Mouse (Mus musculus) megakaryocyte, adult 5-6 weeks (primary cell): ENCODE measurements around the gene Ppm1g. TPM values are rescaled to one million over a fixed set of nuclear protein-coding genes. Genes with fewer than 3 reads are reported as not detected.

Experiments used
- ATAC-seq: 2 replicates; pipeline ENCODE4 v1.8.0; 2016; ENCODE audit warnings: mild to moderate bottlenecking, inconsistent platforms; ENCODE audit not compliant: poor library complexity, severe bottlenecking
- total RNA-seq, 2 experiments: library from RNA; stranded (forward) in 1 of 2; stranded (reverse) in 1 of 2; fragments of 153-499, 151-499 nt in 1 of 2; fragments of 221-1000, 200-1000 nt in 1 of 2; gene quantifications; 2 replicates each; pipeline versions ENCODE4 v1.2.3 to v1.2.4; 2015 to 2017

Gene Ppm1g
- total RNA-seq, 2 experiments from 2014 or later = 54.8 to 121 TPM

DNA sequence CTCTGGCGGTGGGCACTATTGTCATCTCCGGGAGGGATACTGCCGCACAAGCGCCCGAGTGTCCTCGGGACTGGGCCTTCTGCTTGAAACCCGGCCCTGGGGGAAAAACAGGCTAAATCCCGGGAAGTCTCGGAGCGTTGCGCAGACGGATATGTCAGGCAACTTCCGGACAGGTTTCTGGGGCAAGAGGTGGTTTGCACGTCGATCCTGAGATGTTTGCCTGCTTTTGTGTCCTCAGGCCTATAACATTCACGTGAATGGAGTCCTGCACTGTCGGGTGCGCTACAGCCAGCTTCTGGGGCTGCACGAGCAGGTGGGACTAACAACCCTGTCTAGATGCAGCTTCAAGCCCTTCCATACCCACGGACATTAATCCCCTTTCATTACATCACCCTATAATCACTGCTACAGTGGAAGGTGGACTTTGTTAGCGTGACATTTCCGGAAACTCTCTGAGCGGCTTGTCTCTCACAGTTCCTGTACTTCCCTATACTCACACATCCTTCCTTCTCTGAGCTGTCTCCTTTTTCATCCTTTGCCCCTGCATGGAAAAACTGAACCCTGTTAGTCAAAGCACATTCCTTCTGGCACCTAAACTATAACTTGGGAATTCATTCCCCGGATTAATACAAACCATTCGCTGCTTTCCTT, 26.7 kb downstream of the Ppm1g start:
- no peak for ATAC-seq

DNA sequence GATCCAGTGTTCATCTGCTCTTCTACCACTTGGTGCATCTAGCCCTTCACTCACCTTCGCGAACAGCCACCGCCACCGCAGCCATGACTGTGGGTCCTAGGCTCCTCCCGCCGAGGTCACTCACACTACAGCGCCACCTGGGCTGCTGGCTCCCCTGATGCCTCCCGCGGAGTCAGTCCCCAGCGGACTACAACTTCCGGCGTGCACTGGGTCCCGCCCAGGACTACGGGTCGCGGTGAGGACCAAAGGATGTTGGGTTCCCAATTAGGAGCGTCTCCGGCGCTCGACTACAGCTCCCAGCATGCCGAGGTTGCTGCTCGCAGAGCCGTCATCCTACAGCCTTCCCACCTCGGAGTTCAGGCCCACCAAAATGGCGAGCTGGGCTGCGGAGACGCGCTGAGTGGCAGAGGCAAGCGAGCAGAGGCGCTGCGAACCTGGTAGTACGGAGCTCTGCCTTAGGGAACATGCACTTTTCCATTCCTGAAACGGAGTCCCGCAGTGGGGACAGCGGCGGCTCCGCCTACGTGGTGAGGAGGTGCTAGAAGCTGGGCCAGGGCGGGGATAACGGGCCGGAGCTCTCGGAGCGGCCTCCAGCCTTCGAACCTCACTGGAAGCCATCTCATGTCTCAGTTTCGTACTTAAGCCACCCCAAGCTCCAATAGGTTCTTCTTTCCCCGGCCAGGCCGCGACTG, 27.4 kb downstream of the Ppm1g start, which contains the start of the genes Snx17 and Eif2b4:
Snx17 (plus strand) TSS at position 289 of the 692 bp plus-strand sequence.
Eif2b4 (minus strand) TSS at position 492 of the 692 bp plus-strand sequence.
- ATAC-seq = peak; percentile 93

DNA sequence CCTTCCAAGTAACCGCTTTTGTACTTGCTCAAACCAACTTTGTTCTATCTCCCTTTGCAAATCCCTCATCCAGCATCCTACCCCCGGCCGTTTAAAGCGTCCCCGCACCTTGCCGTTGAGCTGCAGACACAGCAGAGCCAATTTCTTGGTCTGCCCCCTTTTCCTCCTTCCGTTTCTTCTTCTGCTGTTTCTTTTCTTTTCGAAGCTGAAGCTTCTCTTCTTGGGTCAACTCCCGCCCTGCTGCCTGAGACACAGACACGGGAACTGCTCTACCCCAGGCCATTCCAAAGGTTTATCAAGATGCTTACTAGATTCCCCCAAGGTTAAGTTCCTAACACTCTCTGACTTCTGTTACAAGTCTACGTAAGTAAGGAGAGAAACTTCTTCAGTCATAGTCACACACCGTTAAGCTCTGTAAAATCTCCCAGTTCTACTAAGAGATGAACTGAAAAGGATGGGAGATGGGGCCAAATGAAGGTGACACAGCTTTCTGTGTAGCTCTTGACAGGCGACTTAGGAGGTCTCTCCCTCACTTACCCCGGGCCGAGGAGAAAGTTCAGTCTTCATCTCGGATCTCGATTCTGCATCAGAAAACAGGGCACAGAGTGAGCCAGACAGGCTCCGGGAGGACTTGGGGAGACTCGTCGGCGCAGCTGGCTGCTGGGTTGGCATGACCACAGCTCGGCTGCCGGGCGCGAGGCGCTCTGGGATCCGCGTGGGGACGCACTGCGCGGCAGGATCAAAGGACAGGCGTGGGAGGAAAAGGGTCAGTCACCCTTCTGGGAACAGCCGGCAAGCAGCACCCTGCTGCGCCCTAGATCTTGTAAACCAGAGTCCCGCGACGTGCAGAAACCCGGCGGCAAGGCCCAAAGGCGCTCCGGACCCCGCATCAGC, 28.2 kb downstream of the Ppm1g start:
- ATAC-seq = peak; percentile 45

DNA sequence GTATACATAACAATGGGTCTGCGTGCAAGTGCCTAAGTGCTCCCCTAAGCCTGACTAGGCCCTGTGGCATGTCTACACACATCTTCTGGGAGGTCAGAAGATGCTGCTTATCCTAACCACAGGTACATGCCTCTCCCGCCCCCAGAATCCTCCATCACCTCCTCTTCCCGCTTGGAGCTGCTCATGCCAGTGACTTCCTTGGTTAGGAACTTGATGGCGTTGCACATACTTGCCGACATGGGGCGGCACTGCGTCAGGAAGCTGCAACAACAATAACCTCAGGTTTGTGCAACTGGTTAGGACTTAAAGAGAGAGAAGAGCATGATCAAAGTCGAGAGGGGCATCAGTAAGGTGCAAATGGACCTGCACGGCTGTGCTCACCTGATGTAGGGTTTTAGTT, 30.3 kb downstream of the Ppm1g start:
- ATAC-seq = no peak

DNA sequence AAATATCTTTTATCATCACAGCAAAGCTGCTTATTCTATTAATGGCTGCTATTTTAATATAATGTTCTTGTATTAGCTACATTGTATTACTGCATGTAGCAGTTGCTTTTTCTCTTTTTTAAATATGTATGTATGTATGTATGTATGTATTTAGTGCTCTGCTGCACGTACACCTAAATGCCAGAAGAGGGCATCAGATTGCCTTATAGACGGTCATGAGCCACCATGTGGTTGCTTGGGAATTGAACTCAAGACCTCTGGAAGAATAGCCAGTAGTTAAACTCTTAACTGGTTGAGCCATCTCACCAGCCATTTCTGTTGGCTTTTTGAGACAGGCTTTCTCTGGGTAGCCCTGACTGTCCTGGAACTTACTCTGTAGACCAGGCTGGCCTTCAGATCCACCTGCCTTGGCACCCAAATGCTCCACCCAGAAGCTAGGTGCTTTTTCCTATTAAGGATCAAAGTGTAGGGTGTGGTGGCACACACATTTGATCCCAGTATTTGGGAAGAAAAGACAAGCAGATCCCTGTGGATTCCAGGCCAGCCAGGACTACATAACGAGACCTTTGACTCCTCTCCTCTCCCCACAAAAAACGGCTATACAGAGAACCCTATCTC, 32.2 kb downstream of the Ppm1g start:
- ATAC-seq = no peak

DNA sequence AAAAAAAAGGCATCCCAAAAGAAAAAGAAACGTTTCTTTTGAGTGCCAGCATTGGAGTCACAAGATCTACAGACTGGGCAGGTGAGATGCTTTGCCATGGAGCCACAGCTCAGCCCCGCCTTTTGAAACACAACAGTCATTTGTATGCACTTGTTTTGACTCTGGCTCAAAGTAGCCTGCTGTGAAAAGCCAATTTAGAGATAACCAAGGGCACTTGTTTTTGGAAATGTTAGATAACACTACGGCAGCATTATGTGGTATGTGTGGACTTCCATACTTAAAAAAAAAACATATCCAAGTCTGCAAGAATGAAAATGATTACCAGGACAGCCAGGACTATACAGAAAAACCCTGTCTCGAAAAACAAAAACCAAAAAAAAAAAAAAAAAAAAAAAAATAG, 36.8 kb downstream of the Ppm1g start:
- no peak for ATAC-seq

DNA sequence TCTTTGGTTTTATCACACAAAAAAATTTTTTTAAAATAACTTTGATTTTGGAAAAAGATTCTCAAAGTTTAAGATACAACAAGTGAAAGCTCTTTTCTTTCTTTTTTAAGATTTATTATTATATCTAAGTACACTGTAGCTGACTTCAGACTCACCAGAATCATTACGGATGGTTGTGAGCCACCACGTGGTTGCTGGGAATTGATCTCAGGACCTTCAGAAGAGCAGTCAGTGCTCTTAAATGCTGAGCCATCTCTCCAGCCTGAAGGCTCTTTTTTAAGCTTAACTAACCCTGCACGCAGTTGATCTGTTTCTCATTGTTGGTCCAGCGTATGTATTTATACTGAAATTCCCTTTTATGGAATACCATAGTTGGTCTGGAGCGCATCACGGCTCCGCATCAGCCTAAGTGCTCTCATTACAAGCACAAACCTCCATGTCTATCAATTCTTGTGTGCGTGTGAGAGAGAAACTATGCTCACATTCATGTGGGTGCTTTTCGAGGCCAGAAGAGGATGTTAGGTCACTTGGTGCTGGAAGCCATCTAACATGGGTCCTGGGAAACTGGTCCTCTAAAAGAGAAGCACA, 39.2 kb downstream of the Ppm1g start:
- ATAC-seq = no peak

DNA sequence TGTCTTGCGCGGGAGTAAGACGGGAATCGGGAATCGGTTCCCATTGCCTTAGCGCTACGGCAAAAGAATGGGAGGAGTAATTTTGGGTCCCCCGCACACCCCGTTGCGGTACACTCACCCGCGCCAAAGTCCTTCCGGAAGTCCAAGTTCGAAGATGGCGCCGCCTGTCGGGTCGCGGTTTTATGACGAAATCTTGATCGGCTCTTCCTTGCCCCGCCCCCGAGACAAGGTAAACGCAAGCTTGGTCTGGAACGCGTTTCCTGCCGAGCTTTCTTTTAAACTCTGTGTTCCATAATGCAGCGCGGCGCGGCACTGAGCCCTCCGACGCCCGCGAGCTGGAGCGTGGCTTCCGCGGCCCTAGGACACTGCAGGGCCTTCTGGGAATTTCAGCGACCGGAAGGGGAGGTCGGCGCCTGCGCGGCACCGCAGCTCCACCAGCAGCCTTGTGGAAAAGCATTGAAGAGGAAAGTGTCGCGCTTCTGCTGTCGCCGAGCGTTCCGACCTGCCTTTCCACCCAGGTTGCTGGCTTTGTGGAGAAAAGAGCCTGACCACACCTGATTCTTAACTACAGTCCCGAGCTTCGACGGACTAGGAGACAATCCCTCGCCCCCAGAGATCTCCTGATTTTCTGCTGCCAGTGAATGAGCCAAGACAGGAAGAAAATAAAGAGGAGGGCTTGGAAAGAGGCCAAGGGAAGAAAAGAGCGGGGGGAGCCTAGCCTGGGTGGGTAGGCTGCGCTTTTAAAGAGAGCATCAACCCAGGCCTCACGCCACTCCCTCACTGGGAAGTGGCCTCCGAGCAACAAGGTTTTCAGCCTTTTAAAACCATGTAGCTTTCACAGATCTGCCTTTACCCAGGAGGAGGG, 40.5 kb downstream of the Ppm1g start, which contains the start of the genes Gm29609 and Gtf3c2:
Gm29609 (minus strand) TSS at position 146 of the 865 bp plus-strand sequence.
Gtf3c2 (minus strand) TSS at position 379 of the 865 bp plus-strand sequence.
- ATAC-seq = peak; percentile 91

DNA sequence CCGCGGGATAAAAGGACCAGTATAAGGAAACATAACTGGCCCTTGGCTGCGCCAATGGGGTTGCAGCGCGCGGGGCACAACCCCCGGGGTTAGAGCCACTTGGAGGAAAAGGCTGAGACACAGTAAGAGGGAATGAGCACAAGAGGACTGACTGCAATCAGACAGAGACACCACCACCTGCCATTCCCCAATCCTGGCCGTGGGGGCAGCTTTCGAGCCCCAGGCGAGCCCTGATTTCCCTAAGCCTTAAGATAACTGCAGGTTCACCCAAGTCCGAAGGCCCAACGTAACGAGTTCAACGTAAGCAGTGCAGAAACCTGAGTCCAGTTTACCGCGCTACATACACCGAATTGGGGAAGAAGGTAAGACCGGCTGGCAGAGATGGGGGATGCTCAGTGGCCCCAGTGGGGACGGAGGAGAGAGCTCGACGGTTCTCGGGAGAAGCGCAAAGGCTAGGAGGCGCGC, 41.2 kb downstream of the Ppm1g start:
- ATAC-seq = peak; percentile 38

DNA sequence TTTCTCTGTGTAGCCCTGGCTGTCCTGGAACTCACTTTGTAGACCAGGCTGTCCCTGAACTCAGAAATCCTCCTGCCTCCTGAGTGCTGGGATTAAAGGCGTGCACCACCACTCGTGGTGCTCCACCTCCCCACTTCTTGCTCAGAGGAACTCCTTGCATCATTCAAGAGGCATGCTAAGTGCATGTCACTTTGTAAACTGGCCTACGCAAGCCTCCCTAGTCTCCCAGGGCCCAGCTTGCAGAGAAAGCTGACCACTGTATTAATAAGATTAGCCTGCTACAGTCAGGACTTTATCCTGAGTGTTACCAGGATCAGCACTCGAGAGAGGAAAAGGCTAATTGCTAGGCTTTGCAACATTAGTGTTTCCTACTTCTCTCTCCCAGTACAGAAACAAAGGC, 51.9 kb downstream of the Ppm1g start:
- ATAC-seq = no peak

DNA sequence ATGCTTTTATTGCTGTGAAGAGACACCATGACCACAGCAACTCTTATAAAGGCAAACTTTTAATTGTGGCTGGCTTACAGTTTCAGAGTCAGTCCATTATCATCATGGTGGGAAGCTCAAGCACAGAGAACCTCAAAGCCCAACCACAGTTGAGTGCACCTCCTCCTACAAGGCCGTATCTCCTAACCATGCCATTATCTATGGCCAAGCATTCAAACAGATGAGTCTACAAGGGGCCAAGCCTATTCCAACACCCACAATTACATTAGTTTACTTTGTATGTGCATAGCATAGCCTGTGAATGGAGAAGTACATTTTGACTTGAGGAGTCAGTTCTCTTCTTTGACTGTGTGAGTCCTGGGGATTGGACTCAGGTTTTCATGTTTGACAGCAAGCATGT, 55.6 kb downstream of the Ppm1g start:
- no peak for ATAC-seq

DNA sequence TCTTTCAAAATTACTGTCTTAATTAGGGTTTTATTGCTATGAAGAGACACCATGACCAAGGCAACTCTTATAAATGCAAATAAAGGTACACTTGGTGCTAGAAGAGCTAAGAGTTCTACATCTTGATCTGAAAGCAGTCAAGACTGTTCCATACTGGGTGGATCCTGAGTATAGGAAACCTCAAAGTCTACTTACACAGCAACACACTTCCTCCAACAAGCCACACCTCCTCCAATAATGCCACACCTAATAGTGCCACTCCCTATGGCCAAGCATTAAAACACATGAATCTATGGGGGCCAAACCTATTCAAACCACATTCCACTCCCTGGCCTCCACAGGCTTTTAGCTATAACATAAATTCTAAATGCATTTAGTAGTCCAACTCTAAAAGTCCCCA, 58.0 kb downstream of the Ppm1g start:
- ATAC-seq = 0 out of 2 replicates have a peak, but pooled peaks have one; percentile 38

DNA sequence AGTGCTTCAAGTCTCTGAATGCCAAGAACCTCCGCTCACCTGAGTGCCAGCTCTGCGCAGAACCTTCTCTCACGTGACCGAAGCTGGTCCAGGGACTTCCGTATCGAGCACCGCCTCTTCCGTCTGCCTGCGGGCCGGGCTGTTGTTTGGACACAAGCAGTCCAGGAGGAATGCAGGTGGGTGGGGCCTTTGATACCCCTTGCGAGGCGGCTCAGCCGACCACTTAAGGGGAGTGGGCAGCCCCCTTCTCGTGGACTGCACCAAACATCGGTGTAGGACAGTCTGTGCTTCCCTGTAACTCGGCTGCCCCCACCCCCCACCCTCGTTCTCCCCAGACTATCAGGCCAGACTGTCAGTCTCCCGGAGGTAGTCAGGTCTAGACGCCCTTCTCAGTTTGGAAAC, 66.3 kb downstream of the Ppm1g start, which contains the start of gene Mpv17:
Mpv17 (minus strand) TSS at position 100 of the 402 bp plus-strand sequence.
- ATAC-seq = peak; percentile 99

DNA sequence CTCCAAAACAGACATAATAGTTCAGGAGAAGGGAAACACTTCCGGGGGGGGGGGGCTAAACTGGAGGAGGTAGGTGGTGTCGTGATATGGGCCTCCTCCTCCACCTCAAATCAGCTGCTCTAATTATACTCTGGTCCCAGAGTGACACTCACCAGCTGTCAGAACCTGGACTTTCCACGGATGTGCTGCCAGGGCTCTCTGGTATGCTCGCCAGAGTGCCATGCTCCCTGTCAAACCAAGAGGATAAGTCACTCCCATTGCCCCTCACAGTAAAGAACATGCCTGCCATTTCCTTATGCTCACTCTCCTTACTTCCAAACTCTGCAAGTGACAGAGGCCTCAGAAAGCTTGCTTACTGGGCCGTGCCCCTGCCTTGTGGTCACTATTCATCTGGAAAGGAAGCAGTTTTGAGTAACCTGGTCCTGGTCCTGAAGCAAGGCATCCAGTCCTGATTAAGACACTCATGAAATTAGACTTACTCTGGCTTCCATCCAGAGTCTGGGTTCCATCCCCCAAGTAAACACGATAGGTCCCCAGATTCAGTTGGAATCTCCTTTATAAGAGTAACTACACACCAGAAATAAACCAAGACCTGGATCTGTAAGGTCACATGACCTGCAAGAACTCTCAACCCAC, 66.9 kb downstream of the Ppm1g start:
- peak; percentile 17; the same call in 1 of the 2 replicates for ATAC-seq

Other genes with a start within 250 kb of the Ppm1g start
- 113 and 132 TPM in 2 replicates for gene Atraid, start 172.4 kb downstream of the Ppm1g start, total RNA-seq (2015)
- 88.5 and 103 TPM in 2 replicates for gene Atraid, start 172.4 kb downstream of the Ppm1g start, total RNA-seq (2017)
- 0.41 and 2.0 TPM in 2 replicates for gene Slc5a6, start 171.8 kb downstream of the Ppm1g start, total RNA-seq (2015)
- 1.3 and 1.4 TPM in 2 replicates for gene Slc5a6, start 171.8 kb downstream of the Ppm1g start, total RNA-seq (2017)
- 5.1 and 9.4 TPM in 2 replicates for gene Cad, start 165.9 kb downstream of the Ppm1g start, total RNA-seq (2015)
- gene Cad, start 165.9 kb downstream of the Ppm1g start, total RNA-seq (2017) = 5.4 and 7.5 TPM in 2 replicates
- gene Dnajc5g, start 114.4 kb downstream of the Ppm1g start, total RNA-seq (2015) = not detected in 2 replicates
- not detected in 2 replicates for gene Dnajc5g, start 114.4 kb downstream of the Ppm1g start, total RNA-seq (2017)
- gene Slc30a3, start 112.5 kb downstream of the Ppm1g start, total RNA-seq (2015) = not detected in 2 replicates
- gene Slc30a3, start 112.5 kb downstream of the Ppm1g start, total RNA-seq (2017) = not detected in 2 replicates
- not detected in 2 replicates for gene Trim54, start 104.0 kb downstream of the Ppm1g start, total RNA-seq (2015)
- not detected in 2 replicates for gene Trim54, start 104.0 kb downstream of the Ppm1g start, total RNA-seq (2017)
- gene Ucn, start 81.9 kb downstream of the Ppm1g start, total RNA-seq (2015) = not detected in 2 replicates
- not detected in 2 replicates for gene Ucn, start 81.9 kb downstream of the Ppm1g start, total RNA-seq (2017)
- gene Mpv17, start 66.4 kb downstream of the Ppm1g start, total RNA-seq (2015) = 30.3 and 40.5 TPM in 2 replicates
- gene Mpv17, start 66.4 kb downstream of the Ppm1g start, total RNA-seq (2017) = 26.1 and 27.0 TPM in 2 replicates
- 0.22 and 1.3 TPM in 2 replicates for gene Gm29609, start 40.8 kb downstream of the Ppm1g start, total RNA-seq (2015)
- 0.29 TPM in 1 of 2 replicates, not detected in the other for gene Gm29609, start 40.8 kb downstream of the Ppm1g start, total RNA-seq (2017)
- gene Gtf3c2, start 40.5 kb downstream of the Ppm1g start, total RNA-seq (2015) = 58.8 and 63.2 TPM in 2 replicates
- gene Gtf3c2, start 40.5 kb downstream of the Ppm1g start, total RNA-seq (2017) = 43.0 and 43.1 TPM in 2 replicates
- 52.3 and 65.5 TPM in 2 replicates for gene Snx17, start 27.5 kb downstream of the Ppm1g start, total RNA-seq (2015)
- gene Snx17, start 27.5 kb downstream of the Ppm1g start, total RNA-seq (2017) = 33.4 and 45.2 TPM in 2 replicates
- 21.9 and 25.2 TPM in 2 replicates for gene Eif2b4, start 27.3 kb downstream of the Ppm1g start, total RNA-seq (2015)
- 21.3 and 31.5 TPM in 2 replicates for gene Eif2b4, start 27.3 kb downstream of the Ppm1g start, total RNA-seq (2017)
- 8.9 and 10.1 TPM in 2 replicates for gene Zfp513, start 18.4 kb downstream of the Ppm1g start, total RNA-seq (2015)
- gene Zfp513, start 18.4 kb downstream of the Ppm1g start, total RNA-seq (2017) = 7.2 and 8.1 TPM in 2 replicates
- gene Nrbp1, start 20.2 kb upstream of the Ppm1g start, total RNA-seq (2015) = 57.2 and 64.1 TPM in 2 replicates
- gene Nrbp1, start 20.2 kb upstream of the Ppm1g start, total RNA-seq (2017) = 112 and 114 TPM in 2 replicates
- gene Gm9970, start 20.5 kb upstream of the Ppm1g start, total RNA-seq (2015) = not detected in 2 replicates
- not detected in 2 replicates for gene Gm9970, start 20.5 kb upstream of the Ppm1g start, total RNA-seq (2017)
- 5.1 and 5.4 TPM in 2 replicates for gene Krtcap3, start 31.0 kb upstream of the Ppm1g start, total RNA-seq (2015)
- gene Krtcap3, start 31.0 kb upstream of the Ppm1g start, total RNA-seq (2017) = 3.6 and 6.7 TPM in 2 replicates
- gene Ift172, start 70.4 kb upstream of the Ppm1g start, total RNA-seq (2015) = 9.6 and 13.6 TPM in 2 replicates
- gene Ift172, start 70.4 kb upstream of the Ppm1g start, total RNA-seq (2017) = 14.2 and 25.0 TPM in 2 replicates
- gene Fndc4, start 75.4 kb upstream of the Ppm1g start, total RNA-seq (2015) = not detected in 2 replicates
- not detected in 2 replicates for gene Fndc4, start 75.4 kb upstream of the Ppm1g start, total RNA-seq (2017)
- gene Gckr, start 76.8 kb upstream of the Ppm1g start, total RNA-seq (2015) = not detected in 2 replicates
- gene Gckr, start 76.8 kb upstream of the Ppm1g start, total RNA-seq (2017) = not detected in 2 replicates
- gene Zfp512, start 231.7 kb upstream of the Ppm1g start, total RNA-seq (2015) = 11.0 and 18.1 TPM in 2 replicates
- 20.6 and 24.2 TPM in 2 replicates for gene Zfp512, start 231.7 kb upstream of the Ppm1g start, total RNA-seq (2017)